Mouse (Mus musculus) MEL (cell line): ENCODE data around the gene Uggt2. TPM values are rescaled to one million over a fixed set of nuclear protein-coding genes. Genes with fewer than 3 reads are reported as not detected.
"Not testable (repeated sequence)": the region's sequence is repeated elsewhere in the genome, so short reads cannot be mapped to it uniquely, and the experiment has no call there.

Experiments
- DNase-seq: peaks from one replicate; pipeline ENCODE4 v3.0.0; 2011; ENCODE audit warnings: low read depth, low spot score
- H3K27ac ChIP-seq: 2 replicates; pipeline ENCODE4 v1.5.1; 2012; ENCODE audit warnings: low read depth, mild to moderate bottlenecking, control low read depth, low read length, moderate library complexity; ENCODE audit not compliant: control insufficient read depth
- H3K27me3 ChIP-seq, 2 experiments: fragments of 150-350 bp in 1 of 2; sonication (generic) in 1 of 2; 2 replicates each; pipeline ENCODE4 v1.6.1; 2012; ENCODE audit warnings: low read length in 2 of 2, mild to moderate bottlenecking in 2 of 2, improper control_type of control experiment in 1 of 2, moderate library complexity in 1 of 2; ENCODE audit not compliant: insufficient read depth in 2 of 2, control insufficient read depth in 1 of 2
- H3K36me3 ChIP-seq, 2 experiments: 2 replicates each; pipeline ENCODE4 v1.6.1; 2012 to 2014; ENCODE audit warnings: low read length in 2 of 2, improper control_type of control experiment in 1 of 2, inconsistent platforms in 1 of 2, mild to moderate bottlenecking in 1 of 2; ENCODE audit not compliant: insufficient read depth in 2 of 2, control insufficient read depth in 1 of 2
- H3K4me1 ChIP-seq, 2 experiments: fragments of 150-350 bp in 1 of 2; sonication (generic) in 1 of 2; 2 replicates each; pipeline ENCODE4 v1.6.1; 2012; ENCODE audit warnings: low read length in 2 of 2, improper control_type of control experiment in 1 of 2, mild to moderate bottlenecking in 1 of 2; ENCODE audit not compliant: insufficient read depth in 2 of 2, control insufficient read depth in 1 of 2
- H3K4me3 ChIP-seq, 2 experiments: fragments of 150-350 bp in 1 of 2; sonication (generic) in 1 of 2; 2 replicates each; pipeline ENCODE4 v1.5.1; 2012; ENCODE audit warnings: low read depth in 2 of 2, low read length in 2 of 2, mild to moderate bottlenecking in 2 of 2, moderate library complexity in 2 of 2, control low read depth in 1 of 2, improper control_type of control experiment in 1 of 2; ENCODE audit not compliant: control insufficient read depth in 1 of 2, insufficient read depth in 1 of 2
- H3K79me2 ChIP-seq: 2 replicates; pipeline ENCODE4 v1.6.1; 2012; ENCODE audit warnings: mild to moderate bottlenecking, low read length, moderate library complexity; ENCODE audit not compliant: control insufficient read depth, poor library complexity, insufficient read depth
- H3K9ac ChIP-seq: 2 replicates; pipeline ENCODE4 v1.6.1; 2012; ENCODE audit warnings: low read depth, mild to moderate bottlenecking, control low read depth, low read length, moderate library complexity; ENCODE audit not compliant: control insufficient read depth, poor library complexity, severe bottlenecking
- H3K9me3 ChIP-seq: fragments of 150-350 bp; sonication (generic); replicated peaks from 2 replicates; pipeline ENCODE4 v1.6.1; 2012; ENCODE audit warnings: mild to moderate bottlenecking, low read length, improper control_type of control experiment, moderate library complexity; ENCODE audit not compliant: insufficient read depth
- E2F4 ChIP-seq: IDR thresholded peaks from 2 replicates; pipeline ENCODE4 v1.6.1; 2011; ENCODE audit warnings: low read depth, low read length, improper control_type of control experiment, borderline replicate concordance
- ETS1 ChIP-seq: IDR thresholded peaks from 2 replicates; pipeline ENCODE4 v1.6.1; 2012; ENCODE audit warnings: low read depth, mild to moderate bottlenecking, inconsistent platforms, low read length, improper control_type of control experiment, moderate library complexity
- GABPA ChIP-seq: IDR thresholded peaks from 2 replicates; pipeline ENCODE4 v1.6.1; 2012; ENCODE audit warnings: low read depth, mild to moderate bottlenecking, inconsistent platforms, low read length, improper control_type of control experiment, moderate library complexity
- GATA1 ChIP-seq: IDR thresholded peaks from 2 replicates; pipeline ENCODE4 v1.6.1; 2011; ENCODE audit warnings: low read depth, low read length, improper control_type of control experiment
- MAZ ChIP-seq: IDR thresholded peaks from 2 replicates; pipeline ENCODE4 v1.6.1; 2012; ENCODE audit warnings: low read depth, mild to moderate bottlenecking, inconsistent platforms, low read length, improper control_type of control experiment
- MYB ChIP-seq: IDR thresholded peaks from 2 replicates; pipeline ENCODE4 v1.6.1; 2011; ENCODE audit warnings: mild to moderate bottlenecking, low read depth, low read length, improper control_type of control experiment
- MYC ChIP-seq: IDR thresholded peaks from 2 replicates; pipeline ENCODE4 v1.6.1; 2011; ENCODE audit warnings: low read depth, mild to moderate bottlenecking, low read length, improper control_type of control experiment, moderate library complexity
- NRF1 ChIP-seq: IDR thresholded peaks from 2 replicates; pipeline ENCODE4 v1.6.1; 2014; ENCODE audit warnings: low read depth, mild to moderate bottlenecking, inconsistent platforms, low read length, improper control_type of control experiment, moderate library complexity; ENCODE audit not compliant: poor library complexity, insufficient read depth, severe bottlenecking
- RAD21 ChIP-seq: IDR thresholded peaks from 2 replicates; pipeline ENCODE4 v1.6.1; 2011; ENCODE audit warnings: mild to moderate bottlenecking, low read depth, low read length, improper control_type of control experiment
- RCOR1 ChIP-seq: IDR thresholded peaks from 2 replicates; pipeline ENCODE4 v1.6.1; 2012; ENCODE audit warnings: low read depth, mild to moderate bottlenecking, inconsistent platforms, low read length, improper control_type of control experiment
- ZKSCAN1 ChIP-seq: IDR thresholded peaks from 2 replicates; pipeline ENCODE4 v1.6.1; 2012; ENCODE audit warnings: low read depth, mild to moderate bottlenecking, inconsistent platforms, low read length, improper control_type of control experiment, moderate library complexity
- ZNF384 ChIP-seq: IDR thresholded peaks from 2 replicates; pipeline ENCODE4 v1.6.1; 2012; ENCODE audit warnings: low read depth, mild to moderate bottlenecking, inconsistent platforms, low read length, improper control_type of control experiment
- polyA plus RNA-seq, 2 experiments: library from polyadenylated mRNA; stranded (reverse) in 1 of 2; unstranded in 1 of 2; fragments of >175 nt in 1 of 2; fragments of >200 nt in 1 of 2; gene quantifications; 2 replicates each; pipeline versions ENCODE4 v1.2.1 to v1.2.4; 2012; ENCODE audit warnings: low replicate concordance in 2 of 2, low read depth in 1 of 2; ENCODE audit not compliant: insufficient read length in 2 of 2, insufficient read depth in 1 of 2, missing spikeins in 1 of 2
- total RNA-seq: library from RNA; depleted of rRNA; stranded (reverse); fragments of 300-350 nt; gene quantifications from 2 replicates; pipeline ENCODE4 v1.2.3, GENCODE M21; 2012

Uggt2 gene
- total and polyA plus RNA-seq, 3 experiments, result 0.23 to 0.31 TPM; not detected in 1

GRCm38 (mm10) chr14:118983396-118983795 lies 115.8 kb downstream of the Uggt2 start:
- Histone ChIP-seq H3K4me1 (peaks cover 0 to 2% of the 10 kb centered on the region in 2 experiments; a peak in 1 of 4 replicates), H3K36me3 (no peaks in the 10 kb centered on the region), H3K27me3 (no peaks in the 10 kb centered on the region), H3K27ac (no peak overlapping the region), H3K79me2 (no peaks in the 10 kb centered on the region), H3K9me3 (no peaks in the 10 kb centered on the region), H3K4me3 (no peak overlapping the region), H3K9ac (no peak overlapping the region)
- TF ChIP-seq GABPA, result no peak
- TF ChIP-seq NRF1, result no peak
- TF ChIP-seq ETS1, result no peak
- TF ChIP-seq MYC, result no peak
- no peak for TF ChIP-seq GATA1
- no peak for TF ChIP-seq RCOR1
- no peak for DNase-seq

GRCm38 (mm10) chr14:118982429-118983045 lies 116.7 kb downstream of the Uggt2 start:
- H3K79me2 ChIP-seq, H3K9me3 ChIP-seq, H3K9ac ChIP-seq, H3K4me1 ChIP-seq, H3K27me3 ChIP-seq, H3K36me3 ChIP-seq, H3K27ac ChIP-seq, H3K4me3 ChIP-seq, DNase-seq: not testable (repeated sequence)

- H3K27me3 ChIP-seq, H3K4me3 ChIP-seq, H3K4me1 ChIP-seq, H3K36me3 ChIP-seq, DNase-seq, H3K27ac ChIP-seq, H3K9me3 ChIP-seq, H3K79me2 ChIP-seq, H3K9ac ChIP-seq: not testable (repeated sequence)
Measured at GRCm38 (mm10) chr14:118981711-118982428, 117.4 kb downstream of the Uggt2 start.

GRCm38 (mm10) chr14:118980890-118981289 lies 118.3 kb downstream of the Uggt2 start:
- no peaks in the 10 kb centered on the region for H3K27me3 ChIP-seq
- no peak for TF ChIP-seq GABPA
- no peak for TF ChIP-seq E2F4
- TF ChIP-seq MYB, result no peak
- no peak for TF ChIP-seq MAZ
- TF ChIP-seq ZKSCAN1, result no peak
- no peak for TF ChIP-seq RAD21
- no peak for TF ChIP-seq ZNF384
- no peak for TF ChIP-seq RCOR1
- H3K4me3 ChIP-seq, result no peak overlapping the region
- no peak for DNase-seq
- H3K9ac ChIP-seq, result no peak overlapping the region
- H3K4me1 ChIP-seq, result no peaks in the 10 kb centered on the region
- H3K27ac ChIP-seq, result no peak overlapping the region
- no peaks in the 10 kb centered on the region for H3K36me3 ChIP-seq
- no peaks in the 10 kb centered on the region for H3K79me2 ChIP-seq
- no peaks in the 10 kb centered on the region for H3K9me3 ChIP-seq
